Mouse (Mus musculus): ENCODE results near the gene Olfr680-ps1.
"Not testable (repeated sequence)": the region's sequence is repeated elsewhere in the genome, so short reads cannot be mapped to it uniquely, and the experiment has no call there.

Olfr680-ps1 gene

GRCm38 (mm10) chr7:105092717-105093116, at the start of gene Olfr680-ps1:
Gene Olfr680-ps1 (minus strand): TSS chr7:105092817.
- DNase-seq (ENCODE audit: low read depth, low spot score), result not testable (repeated sequence)

- DNase-seq (ENCODE audit: low read depth, low spot score), result no peak
Measured at GRCm38 (mm10) chr7:105141275-105141674, 48.7 kb upstream of the Olfr680-ps1 start.

- DNase-seq (ENCODE audit: low read depth, low spot score), result no peak
Measured at GRCm38 (mm10) chr7:105116536-105116935, 23.9 kb upstream of the Olfr680-ps1 start, which contains the start of gene Olfr681. Gene Olfr681 (plus strand): TSS chr7:105116836.

GRCm38 (mm10) chr7:105080905-105081304, 11.7 kb downstream of the Olfr680-ps1 start, which contains the start of gene Olfr679:
Gene Olfr679 (plus strand): TSS chr7:105081205.
- DNase-seq (ENCODE audit: low read depth, low spot score), result no peak

- DNase-seq (ENCODE audit: low read depth, low spot score), result no peak
Measured at GRCm38 (mm10) chr7:105064175-105064574, 28.4 kb downstream of the Olfr680-ps1 start, which contains the start of gene Olfr678. Gene Olfr678 (plus strand): TSS chr7:105064475.

- DNase-seq (ENCODE audit: low read depth, low spot score), result no peak
Measured at GRCm38 (mm10) chr7:105058951-105059350, 33.7 kb downstream of the Olfr680-ps1 start.

Data from telencephalon, adult 2 months (tissue).